In genomic region chr9:15937837-15938514, GRCm38 (mm10) we compare ENCODE assay signal across 11 mouse cellular contexts.
DNase-seq lines count a peak whose midpoint lies in the region; ATAC-seq lines count a peak whose summit lies in the region.
"Had no signal": no experiment of that assay in that cellular context is flagged by ENCODE, and none has a peak within 500 bp of the region (broad histone marks: within the 10 kb centered on the region; RNA-seq: fewer than 3 reads in every experiment).

No protein-coding gene starts in this region.

- peak; percentile 68; the same call in 1 of the 2 replicates for ATAC-seq in hindbrain, embryonic 12.5 days (ENCODE audit: low FRiP score)
- ATAC-seq in hindbrain, embryonic 11.5 days (ENCODE audit: low FRiP score), result no peak
- no peak for ATAC-seq in megakaryocyte, adult 5-6 weeks (ENCODE audit: poor library complexity, severe bottlenecking)
- ATAC-seq in megakaryocyte-erythroid progenitor cell, adult 5-6 weeks (replicated peaks; ENCODE audit: low FRiP score, low TSS enrichment, poor library complexity, severe bottlenecking), result peak; percentile 63
- ATAC-seq in cerebellum, adult (ENCODE audit: insufficient number of reproducible peaks, low FRiP score, low TSS enrichment), result no peak
- ATAC-seq: forebrain, embryonic 13.5 days had no signal

- no peak overlapping the region for H3K4me2 ChIP-seq in hindbrain, embryonic 12.5 days (replicated peaks)
- no peak overlapping the region for H3K4me2 ChIP-seq in hindbrain, embryonic 11.5 days (replicated peaks; ENCODE audit: low read depth, low read length)
- H3K4me2 ChIP-seq: forebrain, embryonic 13.5 days; heart, embryonic 11.5 days; lung, embryonic 15.5 days had no signal

- H3K9me3 ChIP-seq in hindbrain, embryonic 12.5 days (replicated peaks), result no peaks in the 10 kb centered on the region
- no peaks in the 10 kb centered on the region for H3K9me3 ChIP-seq in hindbrain, embryonic 11.5 days (ENCODE audit: control insufficient read depth, low read length)
- H3K9me3 ChIP-seq in megakaryocyte, embryonic 14.5 days, result no peaks in the 10 kb centered on the region
- H3K9me3 ChIP-seq: forebrain, embryonic 13.5 days; lung, embryonic 15.5 days had no signal

- 77% methylated on average over 28 of the region's 28 CpGs for WGBS in hindbrain, embryonic 12.5 days
- 76% methylated on average over 28 of the region's 28 CpGs for WGBS in hindbrain, embryonic 11.5 days

- no peak overlapping the region for H3K4me3 ChIP-seq in hindbrain, embryonic 12.5 days
- no peak overlapping the region for H3K4me3 ChIP-seq in hindbrain, embryonic 11.5 days (ENCODE audit: low read depth, low read length)
- H3K4me3 ChIP-seq in megakaryocyte, embryonic 14.5 days (replicated peaks), result peak overlapping the region; percentile 42
- H3K4me3 ChIP-seq: forebrain, embryonic 13.5 days; lung, embryonic 15.5 days had no signal

- H3K4me1 ChIP-seq in hindbrain, embryonic 12.5 days, result no peaks in the 10 kb centered on the region
- no peaks in the 10 kb centered on the region for H3K4me1 ChIP-seq in hindbrain, embryonic 11.5 days (replicated peaks; ENCODE audit: control insufficient read depth, insufficient read depth, low read length)
- peaks cover 47% of the 10 kb centered on the region for H3K4me1 ChIP-seq in megakaryocyte, embryonic 14.5 days
- H3K4me1 ChIP-seq: forebrain, embryonic 13.5 days; lung, embryonic 15.5 days had no signal

- H3K36me3 ChIP-seq in hindbrain, embryonic 12.5 days, result peaks cover 6% of the 10 kb centered on the region; the same call in 1 of the 2 replicates
- no peaks in the 10 kb centered on the region for H3K36me3 ChIP-seq in hindbrain, embryonic 11.5 days (ENCODE audit: control insufficient read depth, insufficient read depth, low read length)
- no peaks in the 10 kb centered on the region for H3K36me3 ChIP-seq in megakaryocyte, embryonic 14.5 days (replicated peaks; ENCODE audit: low read length)
- H3K36me3 ChIP-seq: lung, embryonic 15.5 days had no signal

- H3K9ac ChIP-seq in hindbrain, embryonic 12.5 days, result no peak overlapping the region
- no peak overlapping the region for H3K9ac ChIP-seq in hindbrain, embryonic 11.5 days (ENCODE audit: low read depth, low read length)
- H3K9ac ChIP-seq: forebrain, embryonic 13.5 days; lung, embryonic 15.5 days had no signal

- H3K27ac ChIP-seq in hindbrain, embryonic 12.5 days, result no peak overlapping the region
- H3K27ac ChIP-seq in hindbrain, embryonic 11.5 days (ENCODE audit: low read depth, low read length), result no peak overlapping the region
- H3K27ac ChIP-seq: forebrain, embryonic 13.5 days; lung, embryonic 15.5 days had no signal

- DNase-seq in hindbrain, embryonic 11.5 days (ENCODE audit: low spot score), result no peak
- DNase-seq in WW6 (ENCODE audit: low read depth, low spot score), result peak; percentile 14
- DNase-seq: kidney, adult 18-20 months had no signal

- H3K27me3 ChIP-seq in hindbrain, embryonic 12.5 days, result no peaks in the 10 kb centered on the region
- H3K27me3 ChIP-seq in hindbrain, embryonic 11.5 days (ENCODE audit: control insufficient read depth, insufficient read depth, low read length), result no peaks in the 10 kb centered on the region
- H3K27me3 ChIP-seq in megakaryocyte, embryonic 14.5 days (replicated peaks), result no peaks in the 10 kb centered on the region
- H3K27me3 ChIP-seq: forebrain, embryonic 13.5 days; lung, embryonic 15.5 days had no signal

Comparison
In these comparisons a context has a peak if more than half of its experiments do, and no peak if none do; other contexts are left out.
1. ATAC-seq: peak in hindbrain, embryonic 12.5 days (single experiment) and megakaryocyte-erythroid progenitor cell, adult 5-6 weeks (single experiment); none in hindbrain, embryonic 11.5 days (single experiment), megakaryocyte, adult 5-6 weeks (single experiment) and cerebellum, adult (single experiment).